Mouse (Mus musculus) kidney, postnatal 4 days (tissue): ENCODE results near the gene Prr5l.
"Not testable (repeated sequence)": the region's sequence is repeated elsewhere in the genome, so short reads cannot be mapped to it uniquely, and the experiment has no call there.

ENCODE experiments used
- DNase-seq, 2 experiments: peaks; one replicate each; pipeline ENCODE4 v3.0.0; 2021; ENCODE audit warnings: mixed read lengths in 2 of 2

The Prr5l gene

GRCm38 (mm10) chr2:101761898-101762297 lies 120.9 kb downstream of the Prr5l start:
- DNase-seq = no peak

- no peak for DNase-seq
Measured at GRCm38 (mm10) chr2:101759523-101760277, 123.1 kb downstream of the Prr5l start.

- DNase-seq = no peak
Measured at GRCm38 (mm10) chr2:101757806-101758205, 125.0 kb downstream of the Prr5l start.

- no peak for DNase-seq
Measured at GRCm38 (mm10) chr2:101756069-101756753, 126.6 kb downstream of the Prr5l start.

- DNase-seq = no peak
Measured at GRCm38 (mm10) chr2:101754939-101755555, 127.8 kb downstream of the Prr5l start.

- DNase-seq = no peak
Measured at GRCm38 (mm10) chr2:101754428-101754827, 128.4 kb downstream of the Prr5l start.

- DNase-seq = no peak
Measured at GRCm38 (mm10) chr2:101752979-101753378, 129.8 kb downstream of the Prr5l start.

- DNase-seq = peak; percentile 43 to 53
Measured at GRCm38 (mm10) chr2:101752402-101752801, 130.4 kb downstream of the Prr5l start.

GRCm38 (mm10) chr2:101751236-101751922 lies 131.4 kb downstream of the Prr5l start:
- peak; percentile 22 to 44 for DNase-seq

- no peak for DNase-seq
Measured at GRCm38 (mm10) chr2:101746537-101746936, 136.3 kb downstream of the Prr5l start.

- DNase-seq = not testable (repeated sequence)
Measured at GRCm38 (mm10) chr2:101745656-101746055, 137.2 kb downstream of the Prr5l start.

GRCm38 (mm10) chr2:101742072-101742860 lies 140.6 kb downstream of the Prr5l start:
- DNase-seq = no peak

- DNase-seq = no peak
Measured at GRCm38 (mm10) chr2:101741653-101742052, 141.2 kb downstream of the Prr5l start.

- DNase-seq = no peak
Measured at GRCm38 (mm10) chr2:101739914-101740313, 142.9 kb downstream of the Prr5l start.

- DNase-seq = peak in 1 of 2 experiments; percentile 43
Measured at GRCm38 (mm10) chr2:101733564-101733963, 149.3 kb downstream of the Prr5l start.

- DNase-seq = no peak
Measured at GRCm38 (mm10) chr2:101732777-101733210, 150.0 kb downstream of the Prr5l start.

GRCm38 (mm10) chr2:101730972-101731371 lies 151.9 kb downstream of the Prr5l start:
- DNase-seq = no peak

- DNase-seq = no peak
Measured at GRCm38 (mm10) chr2:101729472-101729871, 153.4 kb downstream of the Prr5l start.

- no peak for DNase-seq
Measured at GRCm38 (mm10) chr2:101727787-101728186, 155.0 kb downstream of the Prr5l start.

- no peak for DNase-seq
Measured at GRCm38 (mm10) chr2:101723333-101723881, 159.4 kb downstream of the Prr5l start.

- DNase-seq = peak; percentile 14 to 28
Measured at GRCm38 (mm10) chr2:101722370-101723332, 160.2 kb downstream of the Prr5l start.
